Mouse (Mus musculus): ENCODE measurements around the gene 1110051M20Rik.

DNA sequence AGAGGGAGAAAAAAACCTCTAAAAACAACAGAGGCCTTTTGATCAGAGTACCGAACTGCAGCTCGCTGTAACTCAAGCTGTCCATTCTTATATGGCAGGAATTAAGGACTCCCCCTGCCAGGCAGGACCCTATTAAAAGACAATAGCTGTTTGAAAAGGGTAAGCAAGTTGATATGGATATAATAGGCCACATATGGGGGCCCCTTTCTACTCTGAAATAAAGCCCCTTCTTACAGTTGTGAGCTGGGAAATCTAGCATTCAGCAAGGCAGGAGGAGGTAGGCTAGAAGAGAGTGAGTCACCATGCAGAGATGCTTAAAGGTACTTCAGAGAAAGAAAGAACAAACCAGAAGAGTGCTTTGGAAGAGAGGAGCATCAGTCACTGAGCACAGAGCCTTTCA lies 44.8 kb downstream of the 1110051M20Rik start:
- no peak for TF ChIP-seq CTCF (IDR thresholded peaks at IDR 0.05; ENCODE audit: low read depth)
- TF ChIP-seq EP300 (IDR thresholded peaks at IDR 0.05; ENCODE audit: low read depth): no peak

Data from liver, embryonic 14.5 days (tissue).